Mouse (Mus musculus): ENCODE data around the gene Fxyd7.

GRCm38 (mm10) chr7:31077470-31077869, 26.2 kb upstream of the Fxyd7 start:
- no peak for TF ChIP-seq CTCF (IDR thresholded peaks at IDR 0.05; ENCODE audit: insufficient read depth, low read depth, low read length)
- no peak for TF ChIP-seq POLR2A (IDR thresholded peaks at IDR 0.05; ENCODE audit: insufficient read depth, low read depth, low read length)
